Comparison of ENCODE assay signal across 8 mouse cellular contexts in the genomic region with DNA sequence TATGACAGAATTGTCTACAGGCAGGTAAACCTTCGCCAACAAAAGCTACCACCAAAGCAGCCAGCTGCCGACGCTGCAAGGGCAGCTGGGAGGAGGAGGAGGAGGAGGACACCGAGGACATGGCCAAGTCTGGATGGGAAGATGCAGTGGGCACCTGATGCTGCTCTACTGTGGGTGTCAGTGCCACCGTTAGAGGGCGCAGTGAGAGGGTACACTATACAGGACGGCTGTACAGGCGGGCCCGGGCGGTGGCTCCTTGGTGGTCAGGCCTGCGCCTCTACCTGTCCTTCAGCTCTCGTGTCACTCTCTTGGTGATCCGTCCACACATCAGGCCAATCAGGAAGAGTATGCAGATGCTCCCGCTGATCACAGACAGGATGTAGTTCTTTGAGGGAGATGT.
DNase-seq lines count a peak whose midpoint lies in the region; ATAC-seq and TF ChIP-seq lines count a peak whose summit lies in the region.

No protein-coding gene starts in this region.

- H3K27me3 ChIP-seq in heart, embryonic 11.5 days (ENCODE audit: control insufficient read depth, insufficient read depth, low read length): no peaks in the 10 kb centered on the region

- 45% methylated on average over 14 of the region's 14 CpGs for WGBS in heart, embryonic 11.5 days (ENCODE audit: insufficient replicate concordance)

- no peak overlapping the region for H3K4me2 ChIP-seq in heart, embryonic 11.5 days

- 0 out of 2 replicates have a peak, but pooled peaks have one; percentile 56 for ATAC-seq in heart, embryonic 11.5 days (replicated peaks; ENCODE audit: insufficient number of reproducible peaks, low FRiP score, low TSS enrichment)
- ATAC-seq in inflammation-experienced regulatory T-cells, adult 6 months: no peak

- H3K9me3 ChIP-seq in ES-E14 (ENCODE audit: control insufficient read depth, insufficient read depth, low read depth, low read length): no peaks in the 10 kb centered on the region
- H3K9me3 ChIP-seq in heart, embryonic 11.5 days (replicated peaks; ENCODE audit: control insufficient read depth, low read length): no peaks in the 10 kb centered on the region

- peak; percentile 83 for TF ChIP-seq CTCF in layer of hippocampus, adult 2 months (conservative IDR thresholded peaks at IDR 0.05)

- in situ Hi-C loops in ES-E14 (cut with MboI; ENCODE audit: low sequenced_read_pairs in 2 of 2, unreplicated experiment in 2 of 2): no loop called here

- H3K36me3 ChIP-seq in ES-E14 (ENCODE audit: control insufficient read depth, insufficient read depth, low read length, poor library complexity, severe bottlenecking): peaks cover 36% of the 10 kb centered on the region
- peaks cover 19% of the 10 kb centered on the region for H3K36me3 ChIP-seq in heart, embryonic 11.5 days (ENCODE audit: control insufficient read depth, insufficient read depth, low read length)

- H3K27ac ChIP-seq in ES-E14 (ENCODE audit: insufficient read depth, low read depth, low read length, poor library complexity, severe bottlenecking): no peak overlapping the region
- no peak overlapping the region for H3K27ac ChIP-seq in heart, embryonic 11.5 days (ENCODE audit: low read depth, low read length)
- no peak overlapping the region for H3K27ac ChIP-seq in layer of hippocampus, adult 2 months

- peak; percentile 40 for DNase-seq in ES-E14 (ENCODE audit: low read depth, low spot score)
- peak; percentile 34 for DNase-seq in adrenal gland, adult 8-10 months
- DNase-seq in embryo, embryonic 11.5 days (ENCODE audit: low read depth, low spot score): peak; percentile 14
- DNase-seq in layer of hippocampus, adult 2 months (ENCODE audit: low spot score in 2 of 2): peak; percentile 25 to 52
- peak; percentile 65 for DNase-seq in lung, postnatal 10 days
- DNase-seq in right cerebral cortex, postnatal 36 days (ENCODE audit: low spot score in 2 of 2): peak; percentile 23 to 27

- no peaks in the 10 kb centered on the region for H3K4me1 ChIP-seq in ES-E14 (ENCODE audit: control insufficient read depth in 2 of 2, insufficient read depth in 2 of 2, low read length in 2 of 2, poor library complexity in 1 of 2)
- H3K4me1 ChIP-seq in heart, embryonic 11.5 days (ENCODE audit: control insufficient read depth, insufficient read depth, low read length): no peaks in the 10 kb centered on the region

- H3K9ac ChIP-seq in ES-E14 (ENCODE audit: insufficient read depth, low read depth, low read length, poor library complexity, severe bottlenecking): no peak overlapping the region
- H3K9ac ChIP-seq in heart, embryonic 11.5 days (ENCODE audit: low read depth, low read length): no peak overlapping the region

- H3K4me3 ChIP-seq in ES-E14 (ENCODE audit: insufficient read depth in 1 of 2, low read depth in 1 of 2, low read length in 2 of 2, poor library complexity in 1 of 2, severe bottlenecking in 1 of 2): no peak overlapping the region
- no peak overlapping the region for H3K4me3 ChIP-seq in heart, embryonic 11.5 days (ENCODE audit: low read depth, low read length)
- no peak overlapping the region for H3K4me3 ChIP-seq in layer of hippocampus, adult 2 months

TF ChIP-seq in ES-E14, 5 proteins besides CTCF, POLR2A, EP300 and RAD21:
- TF ChIP-seq MAFK (IDR thresholded peaks at IDR 0.05; ENCODE audit: insufficient read depth, low read depth, low read length): no peak
- TF ChIP-seq ZNF384 (IDR thresholded peaks at IDR 0.05; ENCODE audit: low read depth, low read length): no peak
- TF ChIP-seq ZC3H11A (IDR thresholded peaks at IDR 0.05; ENCODE audit: borderline replicate concordance, low read depth, low read length): no peak
- TF ChIP-seq CHD2 (IDR thresholded peaks at IDR 0.05; ENCODE audit: low read depth, low read length): no peak

Comparison
In these comparisons a context has a peak if more than half of its experiments do, and no peak if none do; other contexts are left out.
1. DNase-seq: peak in every context shown above with its lines; median percentile 65 in lung, postnatal 10 days; 40 in ES-E14; 38 in layer of hippocampus, adult 2 months; 34 in adrenal gland, adult 8-10 months; 25 in right cerebral cortex, postnatal 36 days; 14 in embryo, embryonic 11.5 days.